Mouse (Mus musculus): Measurements from ENCODE around the gene Alkbh7. TPM values are rescaled to one million over a fixed set of nuclear protein-coding genes. Genes with fewer than 3 reads are reported as not detected.

Gene Alkbh7
- total RNA-seq, 1 experiment from 2014 or later: 10.6 TPM

GRCm38 (mm10) chr17:56984886-56985285 lies 12.3 kb upstream of the Alkbh7 start:
- ATAC-seq (ENCODE audit: extremely low read depth, insufficient number of reproducible peaks, low FRiP score, poor library complexity, severe bottlenecking): no peak

GRCm38 (mm10) chr17:56985656-56986055 lies 11.5 kb upstream of the Alkbh7 start:
- no peak for ATAC-seq (ENCODE audit: extremely low read depth, insufficient number of reproducible peaks, low FRiP score, poor library complexity, severe bottlenecking)

GRCm38 (mm10) chr17:56986105-56986805 lies 10.9 kb upstream of the Alkbh7 start:
- ATAC-seq (ENCODE audit: extremely low read depth, insufficient number of reproducible peaks, low FRiP score, poor library complexity, severe bottlenecking): no peak

GRCm38 (mm10) chr17:56988441-56988840 lies 8.7 kb upstream of the Alkbh7 start:
- no peak for ATAC-seq (ENCODE audit: extremely low read depth, insufficient number of reproducible peaks, low FRiP score, poor library complexity, severe bottlenecking)

DNA sequence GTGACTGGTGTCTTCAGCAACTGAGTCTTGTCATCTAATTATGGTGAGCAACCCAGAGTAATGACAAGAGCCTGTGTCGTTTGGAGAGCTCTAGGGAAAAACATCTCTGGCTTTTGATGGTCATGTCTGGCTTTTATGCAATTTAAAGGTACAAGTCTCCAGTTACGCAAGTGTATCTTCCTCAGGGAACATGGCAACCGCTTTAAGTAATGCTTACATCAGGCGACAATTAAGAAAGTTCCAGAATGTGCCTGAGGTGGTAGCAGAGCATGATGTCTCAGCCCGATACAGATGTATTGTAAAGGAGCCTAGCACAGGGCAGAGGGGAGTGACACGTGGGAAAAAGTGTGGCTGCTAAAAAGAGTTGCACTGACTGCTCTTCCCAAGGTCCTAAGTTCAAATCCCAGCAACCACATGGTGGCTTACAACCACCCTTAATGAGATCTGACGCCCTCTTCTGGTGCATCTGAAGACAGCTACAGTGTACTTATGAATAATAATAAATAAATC lies 8.2 kb upstream of the Alkbh7 start:
- ATAC-seq (ENCODE audit: extremely low read depth, insufficient number of reproducible peaks, low FRiP score, poor library complexity, severe bottlenecking): no peak

DNA sequence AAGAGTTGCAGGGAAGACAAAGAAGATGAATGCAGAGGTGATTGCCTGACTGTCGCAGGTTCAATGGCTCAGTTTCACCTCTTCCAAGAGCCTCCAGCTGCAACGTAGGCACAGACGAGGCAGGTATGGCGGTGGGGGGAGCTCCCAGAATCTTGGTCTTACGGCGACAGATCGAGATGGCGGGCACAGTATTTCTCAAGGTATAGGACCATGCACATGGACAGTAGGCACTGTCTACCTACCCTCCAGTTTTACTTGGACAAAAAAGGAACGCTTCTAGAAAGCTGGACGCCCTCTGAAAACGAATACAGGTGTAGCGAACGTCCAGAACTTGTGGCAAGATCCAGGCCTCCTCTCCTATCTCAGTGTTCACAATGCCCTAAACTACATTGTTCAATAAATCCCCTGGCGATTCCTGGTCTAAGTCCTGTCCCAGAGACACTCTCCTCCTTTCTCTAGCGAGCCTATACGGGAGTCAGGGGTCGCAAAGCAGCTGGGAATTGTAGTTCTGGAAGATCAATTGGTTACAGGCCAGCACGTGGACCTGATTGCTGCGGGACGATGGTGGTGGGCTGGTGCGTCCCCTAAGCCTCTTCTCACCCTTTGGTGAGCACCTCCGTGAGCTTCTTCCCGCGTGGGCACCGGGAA lies 7.5 kb upstream of the Alkbh7 start:
- ATAC-seq (ENCODE audit: extremely low read depth, insufficient number of reproducible peaks, low FRiP score, poor library complexity, severe bottlenecking): peak; percentile 39

- peak; percentile 99 for ATAC-seq (ENCODE audit: extremely low read depth, insufficient number of reproducible peaks, low FRiP score, poor library complexity, severe bottlenecking)
Observed at GRCm38 (mm10) chr17:56990115-56990746, 6.9 kb upstream of the Alkbh7 start, which contains the start of gene Clpp. Gene Clpp, plus strand, starts transcription at chr17:56990305.

DNA sequence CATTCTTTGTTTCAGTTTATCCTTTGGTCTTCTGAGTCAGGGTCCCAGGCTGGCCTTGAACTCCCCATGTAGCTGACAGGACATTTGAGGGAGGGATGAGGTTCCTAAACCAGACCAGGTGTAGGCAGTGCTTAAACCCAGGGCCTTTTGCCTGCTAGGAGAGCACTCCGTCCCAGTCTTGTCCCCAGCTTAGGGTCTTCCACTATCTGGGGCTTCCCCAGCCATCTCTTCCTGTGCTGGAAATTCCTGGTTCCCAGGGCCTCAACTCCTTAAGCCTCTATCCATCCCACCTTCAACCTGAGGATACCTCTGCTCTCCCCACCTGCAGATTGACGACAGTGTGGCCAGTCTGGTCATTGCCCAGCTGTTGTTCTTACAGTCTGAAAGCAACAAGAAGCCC lies 6.2 kb upstream of the Alkbh7 start:
- ATAC-seq (ENCODE audit: extremely low read depth, insufficient number of reproducible peaks, low FRiP score, poor library complexity, severe bottlenecking): no peak

- ATAC-seq (ENCODE audit: extremely low read depth, insufficient number of reproducible peaks, low FRiP score, poor library complexity, severe bottlenecking): no peak
Observed at GRCm38 (mm10) chr17:56995046-56995445, 2.1 kb upstream of the Alkbh7 start.

DNA sequence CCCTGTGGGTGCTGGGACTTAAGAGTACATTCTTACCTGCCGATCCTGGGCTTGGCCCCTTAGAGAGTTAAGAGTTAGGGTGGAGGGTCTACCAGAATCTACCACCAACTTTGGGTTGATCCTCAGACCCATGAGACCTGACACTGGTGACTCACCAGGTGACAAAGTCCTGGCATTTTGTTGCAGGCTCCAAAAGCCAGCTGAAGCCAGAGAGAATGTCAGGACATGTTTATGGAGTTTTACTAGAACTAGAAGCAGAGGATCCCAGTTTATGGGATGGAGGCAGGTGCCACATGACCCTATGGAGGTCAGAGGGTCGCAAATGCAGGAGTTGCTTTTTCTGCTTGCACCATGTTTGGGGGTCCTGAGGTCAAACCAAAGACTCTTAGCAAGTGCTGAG lies 633 bp upstream of the Alkbh7 start:
- ATAC-seq (ENCODE audit: extremely low read depth, insufficient number of reproducible peaks, low FRiP score, poor library complexity, severe bottlenecking): no peak

- no peak for ATAC-seq (ENCODE audit: extremely low read depth, insufficient number of reproducible peaks, low FRiP score, poor library complexity, severe bottlenecking)
Observed at GRCm38 (mm10) chr17:56999414-56999813, 2.3 kb downstream of the Alkbh7 start.

DNA sequence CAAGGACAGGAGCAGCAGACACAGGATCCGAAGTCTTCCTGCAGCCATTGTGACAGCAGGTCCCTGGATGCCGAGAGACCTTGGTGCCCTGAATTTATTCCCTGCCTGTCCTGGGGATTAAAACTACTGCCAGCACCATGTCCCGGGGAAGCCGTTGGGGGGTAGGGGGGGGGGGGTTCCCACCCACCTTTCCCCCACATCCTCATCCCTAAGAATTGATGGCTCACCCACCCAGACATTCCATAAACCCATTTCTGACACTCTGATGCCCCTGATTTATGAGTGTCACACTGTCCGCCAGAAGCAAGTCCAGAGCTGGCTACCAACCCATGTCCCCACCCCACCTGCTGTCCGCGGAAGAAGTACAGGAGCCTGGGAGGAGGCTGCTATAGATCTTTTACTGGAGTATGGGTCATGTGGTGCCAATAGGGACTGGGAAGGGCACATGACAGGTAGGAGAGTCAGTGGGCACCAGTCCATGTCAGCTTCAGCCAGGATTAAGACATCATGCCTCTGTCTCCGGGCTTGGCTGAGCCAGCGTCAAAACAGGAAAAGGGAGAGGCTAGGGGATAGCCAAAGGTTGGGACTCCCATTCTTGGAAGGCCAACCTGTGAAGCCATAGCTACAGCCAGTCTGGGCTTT lies 3.0 kb downstream of the Alkbh7 start, which contains the start of gene Pspn:
Gene Pspn, minus strand, starts transcription at position 51 of the 642 bp plus-strand sequence.
- no peak for ATAC-seq (ENCODE audit: extremely low read depth, insufficient number of reproducible peaks, low FRiP score, poor library complexity, severe bottlenecking)

GRCm38 (mm10) chr17:57001228-57001627 lies 4.1 kb downstream of the Alkbh7 start:
- ATAC-seq (ENCODE audit: extremely low read depth, insufficient number of reproducible peaks, low FRiP score, poor library complexity, severe bottlenecking): no peak

DNA sequence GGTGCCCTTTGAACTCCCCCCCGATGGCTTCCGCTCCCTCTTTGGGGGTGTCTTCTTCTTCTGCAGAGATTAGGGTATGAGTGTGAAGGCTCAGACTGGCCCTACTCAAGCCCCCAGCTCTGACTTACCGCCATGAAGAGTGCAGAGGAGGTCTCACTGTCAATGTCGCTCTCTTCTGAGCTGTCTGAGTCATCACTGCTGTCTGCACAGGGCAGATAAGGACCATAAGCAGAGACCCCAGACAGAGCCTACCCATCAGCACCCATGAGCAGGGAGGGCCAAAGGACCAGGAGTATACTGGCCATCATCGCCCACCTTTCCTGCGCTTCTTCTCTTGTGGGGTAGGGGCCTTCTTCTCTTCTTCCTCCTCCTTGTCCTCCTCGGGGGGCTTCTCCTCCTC lies 6.9 kb downstream of the Alkbh7 start:
- ATAC-seq (ENCODE audit: extremely low read depth, insufficient number of reproducible peaks, low FRiP score, poor library complexity, severe bottlenecking): no peak

- no peak for ATAC-seq (ENCODE audit: extremely low read depth, insufficient number of reproducible peaks, low FRiP score, poor library complexity, severe bottlenecking)
Observed at GRCm38 (mm10) chr17:57007137-57007905, 10.2 kb downstream of the Alkbh7 start.

GRCm38 (mm10) chr17:57010911-57011235 lies 13.7 kb downstream of the Alkbh7 start:
- no peak; the same call in 1 of the 2 replicates for ATAC-seq (ENCODE audit: extremely low read depth, insufficient number of reproducible peaks, low FRiP score, poor library complexity, severe bottlenecking)

DNA sequence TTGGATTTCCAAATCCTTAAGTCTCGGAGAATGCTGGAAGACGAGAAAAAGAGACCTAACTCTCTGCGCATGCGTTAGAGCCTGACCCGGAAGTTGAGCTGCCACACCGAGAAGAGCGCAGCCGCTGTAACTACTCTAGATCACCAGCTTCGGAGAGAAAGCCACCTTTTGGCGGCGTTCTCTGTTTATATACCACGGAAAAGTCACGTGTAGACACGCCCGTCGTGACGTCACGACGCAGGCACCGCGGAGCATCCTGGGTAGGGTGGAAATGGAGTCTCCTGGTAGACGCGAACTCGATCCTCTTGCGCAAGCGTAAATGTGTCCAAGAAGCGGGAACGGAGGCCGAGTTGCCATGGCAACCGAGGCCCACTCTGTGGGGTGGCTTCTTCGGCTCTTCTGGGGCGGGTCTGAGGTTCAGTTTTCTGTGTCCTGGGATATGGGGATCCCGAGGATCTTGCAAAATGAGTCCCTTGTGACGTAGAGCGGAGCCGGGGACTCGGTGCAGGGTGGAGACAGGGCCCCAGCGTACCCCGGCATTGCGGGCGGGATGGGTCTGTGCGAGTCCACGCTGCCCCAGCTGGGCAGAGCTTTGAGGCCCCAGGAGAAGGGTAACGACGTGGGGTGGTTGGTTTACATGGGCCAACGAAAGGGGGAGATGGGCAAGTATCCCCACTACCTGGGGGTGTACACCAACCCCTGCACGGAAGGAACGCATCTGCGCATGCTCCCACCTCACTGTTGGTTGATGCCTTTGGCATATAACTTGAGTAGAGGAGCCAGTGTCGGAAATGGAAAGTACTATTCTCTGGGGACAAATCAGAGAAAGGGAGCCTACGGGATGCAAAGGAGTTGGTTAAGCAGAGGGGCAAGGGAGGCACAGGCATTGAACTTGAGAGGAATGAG lies 14.3 kb downstream of the Alkbh7 start, which contains the start of the genes Gtf2f1 and Gm17949:
Gene Gtf2f1, minus strand, starts transcription at position 53 of the 906 bp plus-strand sequence.
Gene Gm17949, plus strand, starts transcription at position 234 of the 906 bp plus-strand sequence.
- ATAC-seq (ENCODE audit: extremely low read depth, insufficient number of reproducible peaks, low FRiP score, poor library complexity, severe bottlenecking): peak; percentile 89

Data from neutrophil, adult 5-6 weeks (primary cell).